Mouse (Mus musculus) liver, postnatal 0 days (tissue): Measurements from ENCODE around the gene Otub1.

ENCODE experiments used
- CTCF ChIP-seq: sonication (generic); IDR thresholded peaks from 2 replicates; pipeline ENCODE4 v1.5.1; 2016; ENCODE audit warnings: antibody characterized with exemption, low read depth
- EP300 ChIP-seq: IDR thresholded peaks from 2 replicates; pipeline ENCODE4 v1.6.1; 2016; ENCODE audit warnings: antibody characterized with exemption, low read depth, mild to moderate bottlenecking

DNA sequence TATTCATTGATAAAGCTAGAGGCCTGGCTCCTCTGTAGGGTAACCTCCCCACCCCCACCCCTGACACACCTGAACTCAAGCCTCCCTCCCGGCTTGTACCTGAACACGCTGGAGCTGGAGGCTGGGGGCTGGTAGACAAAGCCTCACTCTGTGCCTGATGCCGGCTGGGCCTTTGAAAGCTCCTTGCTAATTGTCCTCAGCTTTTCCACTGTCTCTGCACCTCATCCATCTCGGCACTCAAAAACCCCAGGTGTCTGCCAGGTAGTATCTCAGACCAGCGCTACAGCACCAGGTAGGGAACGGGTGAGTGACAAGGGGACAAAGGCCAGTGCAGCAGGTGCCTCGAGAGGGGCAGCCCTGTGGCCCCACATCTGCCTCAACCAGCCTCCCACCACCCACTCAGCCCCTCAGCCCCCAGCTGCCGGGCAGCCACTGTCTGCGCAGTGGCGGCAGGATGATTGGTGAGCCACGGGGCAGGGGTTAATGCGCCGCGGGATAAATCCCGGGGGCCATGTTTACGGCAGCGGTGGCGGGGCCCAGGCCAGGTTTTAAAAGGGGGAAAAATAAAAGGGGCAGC lies 20.3 kb downstream of the Otub1 start:
- TF ChIP-seq EP300 (no peak), CTCF (no peak)
